ENCODE assay signal across 8 mouse cellular contexts in the genomic region with DNA sequence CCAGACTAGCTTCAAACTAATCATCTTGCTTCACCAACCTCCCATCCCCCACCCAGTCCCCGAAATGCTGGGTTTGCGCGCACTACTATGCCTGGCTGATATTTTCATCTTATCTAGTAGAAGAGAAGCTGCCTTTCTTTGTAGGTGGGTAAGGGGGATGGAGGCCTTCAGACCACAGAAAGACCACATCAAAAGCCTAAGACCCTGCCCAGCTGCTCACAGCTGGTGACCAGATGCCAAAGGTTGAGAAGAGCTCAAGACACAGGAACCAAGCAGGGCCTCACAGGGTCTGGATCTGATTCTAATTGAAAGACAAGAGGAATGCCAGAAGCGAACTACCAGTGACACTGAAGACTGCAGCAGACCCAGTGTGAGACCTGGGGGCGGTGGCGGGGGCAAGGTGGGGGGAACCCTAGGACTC. TPM values are rescaled to one million over a fixed set of nuclear protein-coding genes. Genes with fewer than 3 reads are reported as not detected.
DNase-seq lines count a peak whose midpoint lies in the region; ATAC-seq lines count a peak whose summit lies in the region.

No protein-coding gene starts in this region.

- peak; percentile 51 to 54 for DNase-seq in cerebellum, postnatal 14 days
- DNase-seq in A20 (ENCODE audit: low read depth, low spot score) (peak; percentile 58), adipocyte (ENCODE audit: low spot score) (no peak)
- DNase-seq in limb, embryonic 10.5 days (ENCODE audit: low spot score) = peak; percentile 79
- no peak for DNase-seq in T-cell, adult 2 months (ENCODE audit: low spot score)

- no peak for ATAC-seq in cerebellum, adult (ENCODE audit: insufficient number of reproducible peaks, low FRiP score, low TSS enrichment)
- no peak for ATAC-seq in embryonic facial prominence, embryonic 15.5 days (ENCODE audit: insufficient number of reproducible peaks, low FRiP score, low TSS enrichment, low read depth)
- ATAC-seq in neural tube, embryonic 14.5 days (ENCODE audit: low read depth) = no peak

- WGBS in embryonic facial prominence, embryonic 15.5 days = 26% methylated on average over 6 of the region's 6 CpGs
- 20% methylated on average over 6 of the region's 6 CpGs for WGBS in limb, embryonic 10.5 days
- 34% methylated on average over 6 of the region's 6 CpGs for WGBS in neural tube, embryonic 14.5 days

- H3K4me1 ChIP-seq in embryonic facial prominence, embryonic 15.5 days = peaks cover 14% of the 10 kb centered on the region
- peaks cover 19% of the 10 kb centered on the region for H3K4me1 ChIP-seq in limb, embryonic 10.5 days
- H3K4me1 ChIP-seq in neural tube, embryonic 14.5 days (ENCODE audit: control insufficient read depth, insufficient read depth, low read length) = peaks cover 6% of the 10 kb centered on the region

- H3K4me2 ChIP-seq in embryonic facial prominence, embryonic 15.5 days (replicated peaks) = peak overlapping the region; percentile 71
- peak overlapping the region; percentile 79 for H3K4me2 ChIP-seq in neural tube, embryonic 14.5 days (ENCODE audit: low read depth, low read length)

- H3K9ac ChIP-seq in embryonic facial prominence, embryonic 15.5 days = peak overlapping the region; percentile 99; the same call in 1 of the 2 replicates
- H3K9ac ChIP-seq in neural tube, embryonic 14.5 days (replicated peaks; ENCODE audit: low read depth, low read length) = peak overlapping the region; percentile 98; the same call in 1 of the 2 replicates

- no peaks in the 10 kb centered on the region for H3K9me3 ChIP-seq in embryonic facial prominence, embryonic 15.5 days (replicated peaks)
- H3K9me3 ChIP-seq in limb, embryonic 10.5 days (replicated peaks) = no peaks in the 10 kb centered on the region
- no peaks in the 10 kb centered on the region for H3K9me3 ChIP-seq in neural tube, embryonic 14.5 days (ENCODE audit: control insufficient read depth, low read length)

- no peaks in the 10 kb centered on the region for H3K27me3 ChIP-seq in embryonic facial prominence, embryonic 15.5 days
- H3K27me3 ChIP-seq in limb, embryonic 10.5 days (ENCODE audit: low read depth, poor library complexity, severe bottlenecking) = no peaks in the 10 kb centered on the region
- no peaks in the 10 kb centered on the region for H3K27me3 ChIP-seq in neural tube, embryonic 14.5 days (ENCODE audit: control insufficient read depth, insufficient read depth, low read length)

- H3K36me3 ChIP-seq in embryonic facial prominence, embryonic 15.5 days = 0 out of 2 replicates have a peak, but pooled peaks cover 3% of the 10 kb centered on the region
- peaks cover 24% of the 10 kb centered on the region for H3K36me3 ChIP-seq in limb, embryonic 10.5 days
- H3K36me3 ChIP-seq in neural tube, embryonic 14.5 days (ENCODE audit: control insufficient read depth, insufficient read depth, low read length) = 0 out of 2 replicates have a peak, but pooled peaks cover 2% of the 10 kb centered on the region

- peak overlapping the region; percentile 100 for H3K27ac ChIP-seq in embryonic facial prominence, embryonic 15.5 days (replicated peaks)
- H3K27ac ChIP-seq in limb, embryonic 10.5 days = peak overlapping the region; percentile 99
- H3K27ac ChIP-seq in neural tube, embryonic 14.5 days (ENCODE audit: low read depth, low read length) = peak overlapping the region; percentile 98

- H3K4me3 ChIP-seq in embryonic facial prominence, embryonic 15.5 days (replicated peaks) = peak overlapping the region; percentile 95
- peak overlapping the region; percentile 88 for H3K4me3 ChIP-seq in limb, embryonic 10.5 days
- peak overlapping the region; percentile 93 for H3K4me3 ChIP-seq in neural tube, embryonic 14.5 days (ENCODE audit: low read depth, low read length)

RNA-seq across cellular contexts. Expression of a gene that starts 1.0 kb away (rescaled TPM):
- 16.3 and 16.7 TPM in 2 replicates for polyA plus RNA-seq in embryonic facial prominence, embryonic 15.5 days (2015; fragmentation: Nextera tagmentation; extraction: Ambion mirVana)
- polyA plus RNA-seq in limb, embryonic 10.5 days (2016; fragmentation: Nextera tagmentation; extraction: Ambion mirVana) = 21.2 and 27.5 TPM in 2 replicates
- 83.0 and 94.5 TPM in 2 replicates for polyA plus RNA-seq in neural tube, embryonic 14.5 days (2014; fragmentation: Nextera tagmentation; extraction: Ambion mirVana)

RNA-seq across cellular contexts. Expression of a gene that starts 14.7 kb away (rescaled TPM):
- polyA plus RNA-seq in embryonic facial prominence, embryonic 15.5 days (2015; fragmentation: Nextera tagmentation; extraction: Ambion mirVana) = 157 and 161 TPM in 2 replicates
- 147 and 162 TPM in 2 replicates for polyA plus RNA-seq in limb, embryonic 10.5 days (2016; fragmentation: Nextera tagmentation; extraction: Ambion mirVana)
- polyA plus RNA-seq in neural tube, embryonic 14.5 days (2014; fragmentation: Nextera tagmentation; extraction: Ambion mirVana) = 66.4 and 100 TPM in 2 replicates

RNA-seq across cellular contexts. Expression of a gene that starts 16.1 kb away (rescaled TPM):
- 33.3 and 35.8 TPM in 2 replicates for polyA plus RNA-seq in embryonic facial prominence, embryonic 15.5 days (2015; fragmentation: Nextera tagmentation; extraction: Ambion mirVana)
- polyA plus RNA-seq in limb, embryonic 10.5 days (2016; fragmentation: Nextera tagmentation; extraction: Ambion mirVana) = 15.4 and 21.2 TPM in 2 replicates
- polyA plus RNA-seq in neural tube, embryonic 14.5 days (2014; fragmentation: Nextera tagmentation; extraction: Ambion mirVana) = 85.5 and 92.7 TPM in 2 replicates

RNA-seq across cellular contexts. Expression of a gene that starts 45.8 kb away (rescaled TPM):
- polyA plus RNA-seq in embryonic facial prominence, embryonic 15.5 days (2015; fragmentation: Nextera tagmentation; extraction: Ambion mirVana) = 10.7 and 12.7 TPM in 2 replicates
- 20.3 and 21.8 TPM in 2 replicates for polyA plus RNA-seq in limb, embryonic 10.5 days (2016; fragmentation: Nextera tagmentation; extraction: Ambion mirVana)
- polyA plus RNA-seq in neural tube, embryonic 14.5 days (2014; fragmentation: Nextera tagmentation; extraction: Ambion mirVana) = 24.9 and 32.9 TPM in 2 replicates

RNA-seq across cellular contexts. Expression of a gene that starts 54.8 kb away (rescaled TPM):
- polyA plus RNA-seq in embryonic facial prominence, embryonic 15.5 days (2015; fragmentation: Nextera tagmentation; extraction: Ambion mirVana) = 9.4 and 11.2 TPM in 2 replicates
- 21.5 and 26.4 TPM in 2 replicates for polyA plus RNA-seq in limb, embryonic 10.5 days (2016; fragmentation: Nextera tagmentation; extraction: Ambion mirVana)
- polyA plus RNA-seq in neural tube, embryonic 14.5 days (2014; fragmentation: Nextera tagmentation; extraction: Ambion mirVana) = 2.9 and 5.2 TPM in 2 replicates

Comparison
In these comparisons a context has a peak if more than half of its experiments do, and no peak if none do; other contexts are left out.
1. DNase-seq: peak in cerebellum, postnatal 14 days (2 of 2), A20 (single experiment) and limb, embryonic 10.5 days (single experiment); none in T-cell, adult 2 months (single experiment) and adipocyte (single experiment).
2. Peak in every context shown above with its lines, with median percentiles within 50 percentile points of each other: H3K27ac ChIP-seq and H3K4me3 ChIP-seq.